Mouse (Mus musculus) monocyte, adult 5-6 weeks (primary cell): ENCODE results near the gene Rps6ka1. TPM values are rescaled to one million over a fixed set of nuclear protein-coding genes. Genes with fewer than 3 reads are reported as not detected.

ENCODE experiments used
- ATAC-seq: fragments of 153-309, 156-312 bp; replicated peaks from 2 replicates; pipeline ENCODE4 v1.8.0; 2017; ENCODE audit warnings: mild to moderate bottlenecking; ENCODE audit not compliant: low TSS enrichment, insufficient number of reproducible peaks, severe bottlenecking, poor library complexity, low FRiP score
- total RNA-seq: library from RNA; stranded (forward); fragments of 200-1000, 200-491, 200-594 nt; gene quantifications from 3 replicates; pipeline ENCODE4 v1.2.3, GENCODE M21; 2017

Rps6ka1 gene
- total RNA-seq, 1 experiment from 2014 or later = 122 TPM

- no peak for ATAC-seq
Observed at GRCm38 (mm10) chr4:133900352-133900751, 12.8 kb upstream of the Rps6ka1 start.

GRCm38 (mm10) chr4:133899241-133899800, 11.7 kb upstream of the Rps6ka1 start:
- ATAC-seq = no peak

GRCm38 (mm10) chr4:133898151-133898550, 10.6 kb upstream of the Rps6ka1 start:
- ATAC-seq = no peak

- no peak for ATAC-seq
Observed at GRCm38 (mm10) chr4:133897431-133897891, 9.9 kb upstream of the Rps6ka1 start.

GRCm38 (mm10) chr4:133896984-133897383, 9.4 kb upstream of the Rps6ka1 start:
- ATAC-seq = no peak

- ATAC-seq = no peak
Observed at GRCm38 (mm10) chr4:133896002-133896401, 8.4 kb upstream of the Rps6ka1 start.

GRCm38 (mm10) chr4:133887249-133887648, 348 bp downstream of the Rps6ka1 start:
- ATAC-seq = no peak

GRCm38 (mm10) chr4:133885991-133886501, 1.6 kb downstream of the Rps6ka1 start:
- ATAC-seq = no peak

GRCm38 (mm10) chr4:133885331-133885730, 2.3 kb downstream of the Rps6ka1 start:
- ATAC-seq = no peak

- ATAC-seq = no peak
Observed at GRCm38 (mm10) chr4:133884888-133885287, 2.7 kb downstream of the Rps6ka1 start.

- ATAC-seq = no peak
Observed at GRCm38 (mm10) chr4:133884127-133884753, 3.4 kb downstream of the Rps6ka1 start.

- ATAC-seq = no peak
Observed at GRCm38 (mm10) chr4:133881851-133882250, 5.7 kb downstream of the Rps6ka1 start.

- no peak for ATAC-seq
Observed at GRCm38 (mm10) chr4:133881399-133881798, 6.2 kb downstream of the Rps6ka1 start.

- ATAC-seq = peak; percentile 77
Observed at GRCm38 (mm10) chr4:133879145-133879902, 8.3 kb downstream of the Rps6ka1 start.

- no peak for ATAC-seq
Observed at GRCm38 (mm10) chr4:133877850-133878755, 9.5 kb downstream of the Rps6ka1 start.

GRCm38 (mm10) chr4:133874865-133875517, 12.6 kb downstream of the Rps6ka1 start:
- no peak for ATAC-seq

GRCm38 (mm10) chr4:133873926-133874864, 13.4 kb downstream of the Rps6ka1 start:
- peak; percentile 15; the same call in 1 of the 2 replicates for ATAC-seq
